Mouse (Mus musculus): ENCODE data around the gene Rpl39. TPM values are rescaled to one million over a fixed set of nuclear protein-coding genes. Genes with fewer than 3 reads are reported as not detected.
"Not testable (repeated sequence)": the region's sequence is repeated elsewhere in the genome, so short reads cannot be mapped to it uniquely, and the experiment has no call there.

Rpl39 gene
- total RNA-seq (2017): 5,370 and 6,793 TPM in 2 replicates

GRCm38 (mm10) chrX:37084927-37085660 lies at the start of gene Rpl39:
Gene Rpl39, minus strand, starts transcription at chrX:37085402.
- ATAC-seq (replicated peaks; ENCODE audit: low read depth, poor library complexity, severe bottlenecking): peak; percentile 93

GRCm38 (mm10) chrX:37126671-37127358 lies 41.6 kb upstream of the Rpl39 start, which contains the start of gene Nkap:
Gene Nkap, plus strand, starts transcription at chrX:37126795.
- ATAC-seq (replicated peaks; ENCODE audit: low read depth, poor library complexity, severe bottlenecking): peak; percentile 97

GRCm38 (mm10) chrX:37125511-37125910 lies 40.3 kb upstream of the Rpl39 start:
- ATAC-seq (replicated peaks; ENCODE audit: low read depth, poor library complexity, severe bottlenecking): no peak

- no peak for ATAC-seq (replicated peaks; ENCODE audit: low read depth, poor library complexity, severe bottlenecking)
Measured at GRCm38 (mm10) chrX:37120212-37120611, 35.0 kb upstream of the Rpl39 start.

GRCm38 (mm10) chrX:37119585-37119984 lies 34.4 kb upstream of the Rpl39 start:
- no peak for ATAC-seq (replicated peaks; ENCODE audit: low read depth, poor library complexity, severe bottlenecking)

GRCm38 (mm10) chrX:37117085-37117484 lies 31.9 kb upstream of the Rpl39 start:
- ATAC-seq (replicated peaks; ENCODE audit: low read depth, poor library complexity, severe bottlenecking): no peak

- ATAC-seq (replicated peaks; ENCODE audit: low read depth, poor library complexity, severe bottlenecking): no peak
Measured at GRCm38 (mm10) chrX:37110881-37111193, 25.6 kb upstream of the Rpl39 start.

- ATAC-seq (replicated peaks; ENCODE audit: low read depth, poor library complexity, severe bottlenecking): peak; percentile 97
Measured at GRCm38 (mm10) chrX:37110193-37110880, 25.1 kb upstream of the Rpl39 start, which contains the start of gene Upf3b. Gene Upf3b, minus strand, starts transcription at chrX:37110322.

- peak; percentile 73 for ATAC-seq (replicated peaks; ENCODE audit: low read depth, poor library complexity, severe bottlenecking)
Measured at GRCm38 (mm10) chrX:37109526-37110192, 24.5 kb upstream of the Rpl39 start.

GRCm38 (mm10) chrX:37103826-37104225 lies 18.6 kb upstream of the Rpl39 start:
- ATAC-seq (replicated peaks; ENCODE audit: low read depth, poor library complexity, severe bottlenecking): no peak

GRCm38 (mm10) chrX:37098681-37099080 lies 13.5 kb upstream of the Rpl39 start:
- ATAC-seq (replicated peaks; ENCODE audit: low read depth, poor library complexity, severe bottlenecking): no peak

GRCm38 (mm10) chrX:37095106-37095768 lies 10.0 kb upstream of the Rpl39 start:
- peak; percentile 52; the same call in 1 of the 2 replicates for ATAC-seq (replicated peaks; ENCODE audit: low read depth, poor library complexity, severe bottlenecking)

- no peak for ATAC-seq (replicated peaks; ENCODE audit: low read depth, poor library complexity, severe bottlenecking)
Measured at GRCm38 (mm10) chrX:37091457-37091856, 6.3 kb upstream of the Rpl39 start.

- no peak for ATAC-seq (replicated peaks; ENCODE audit: low read depth, poor library complexity, severe bottlenecking)
Measured at GRCm38 (mm10) chrX:37088778-37089177, 3.6 kb upstream of the Rpl39 start.

GRCm38 (mm10) chrX:37085665-37086064 lies 463 bp upstream of the Rpl39 start:
- peak; percentile 19; the same call in 1 of the 2 replicates for ATAC-seq (replicated peaks; ENCODE audit: low read depth, poor library complexity, severe bottlenecking)

- 0 out of 2 replicates have a peak, but pooled peaks have one; percentile 6 for ATAC-seq (replicated peaks; ENCODE audit: low read depth, poor library complexity, severe bottlenecking)
Measured at GRCm38 (mm10) chrX:37084318-37084926, 780 bp downstream of the Rpl39 start.

GRCm38 (mm10) chrX:37081194-37081593 lies 4.0 kb downstream of the Rpl39 start:
- no peak for ATAC-seq (replicated peaks; ENCODE audit: low read depth, poor library complexity, severe bottlenecking)

- ATAC-seq (replicated peaks; ENCODE audit: low read depth, poor library complexity, severe bottlenecking): not testable (repeated sequence)
Measured at GRCm38 (mm10) chrX:37080345-37080744, 4.9 kb downstream of the Rpl39 start.

- ATAC-seq (replicated peaks; ENCODE audit: low read depth, poor library complexity, severe bottlenecking): no peak
Measured at GRCm38 (mm10) chrX:37076651-37077050, 8.6 kb downstream of the Rpl39 start.

Data from common myeloid progenitor, adult 5-6 weeks (primary cell).